Mouse (Mus musculus) heart, postnatal 25 days (tissue): ENCODE measurements at regions not wholly inside any gene's neighbourhood (a gene's known extent, or its start where the extent isn't known, plus 50 kb on each side); places are given as distances from the start of the nearest gene placed in this dataset.

Experiments
- DNase-seq: peaks from one replicate; pipeline ENCODE4 v3.0.0; 2022; ENCODE audit warnings: low spot score
- intact Hi-C: fragments of 180-260 bp; cut with DNase I; formaldehyde crosslinking; loops from one replicate; pipeline ENCODE4 v1.15.1; 2025

- intact Hi-C loops = no loop called here
- DNase-seq = no peak
These were observed 526.2 kb upstream of the 4930452B06Rik start for GRCm38 (mm10) chr14:9192122-9192769.

DNA sequence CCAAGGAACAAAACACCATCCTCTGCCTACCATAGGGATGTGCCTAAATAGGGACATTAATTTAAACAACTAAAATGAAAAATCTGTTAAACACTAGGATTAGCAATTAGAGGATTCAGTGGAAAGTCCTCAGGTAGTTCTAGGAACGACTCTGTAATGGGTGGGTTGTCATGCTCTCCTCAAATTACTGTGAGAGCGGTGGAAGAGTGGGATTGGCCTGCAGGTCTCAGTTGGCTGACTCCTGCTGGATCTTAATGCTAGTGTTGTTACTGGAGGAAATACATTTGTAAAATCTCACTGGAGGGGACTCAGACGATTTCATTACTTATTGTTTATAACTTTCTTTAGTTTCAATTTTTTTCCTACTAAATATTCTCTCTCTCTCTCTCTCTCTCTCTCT is 525.6 kb upstream of the 4930452B06Rik start:
- no peak for DNase-seq
- intact Hi-C loops = no loop called here

DNA sequence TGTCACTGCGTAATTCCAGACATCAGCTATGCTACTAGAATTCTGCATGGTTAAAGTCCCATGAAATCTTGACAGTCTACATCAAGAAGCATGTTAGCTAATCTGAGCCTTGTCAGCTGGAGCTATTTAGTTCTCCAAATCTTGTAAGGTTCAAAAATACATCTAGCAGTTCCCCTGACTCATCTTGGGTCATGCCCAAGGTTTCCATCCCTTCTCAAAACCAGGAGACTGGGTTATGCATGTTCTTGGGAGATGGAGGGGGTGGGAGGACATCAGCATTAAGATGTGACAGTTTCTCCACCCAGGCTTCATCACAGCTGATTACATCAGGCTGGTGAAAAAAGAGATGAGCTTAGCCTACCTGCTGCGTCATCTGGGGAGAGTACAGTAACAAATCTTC is 495.3 kb upstream of the 4930452B06Rik start:
- intact Hi-C loops = no loop called here
- no peak for DNase-seq

DNA sequence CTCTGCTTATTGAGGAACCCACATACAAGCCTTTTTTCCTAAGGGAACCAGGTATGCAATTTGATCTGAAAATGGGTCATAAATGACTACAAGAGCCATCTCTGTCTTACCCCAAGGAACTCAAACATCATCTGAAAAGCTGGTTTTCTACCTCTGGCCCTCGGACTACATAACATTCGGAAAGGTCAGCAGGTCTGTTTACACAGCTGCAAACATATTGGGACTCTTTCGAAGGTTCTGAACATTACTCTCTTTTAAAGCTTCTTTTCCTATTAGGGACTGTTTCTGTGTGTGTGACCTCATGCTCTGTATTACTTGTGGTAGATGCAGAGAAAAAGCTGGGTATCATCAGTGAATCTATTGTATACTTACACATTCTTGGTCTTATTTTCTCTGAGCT is 491.9 kb upstream of the 4930452B06Rik start:
- no peak for DNase-seq
- intact Hi-C loops = no loop called here

DNA sequence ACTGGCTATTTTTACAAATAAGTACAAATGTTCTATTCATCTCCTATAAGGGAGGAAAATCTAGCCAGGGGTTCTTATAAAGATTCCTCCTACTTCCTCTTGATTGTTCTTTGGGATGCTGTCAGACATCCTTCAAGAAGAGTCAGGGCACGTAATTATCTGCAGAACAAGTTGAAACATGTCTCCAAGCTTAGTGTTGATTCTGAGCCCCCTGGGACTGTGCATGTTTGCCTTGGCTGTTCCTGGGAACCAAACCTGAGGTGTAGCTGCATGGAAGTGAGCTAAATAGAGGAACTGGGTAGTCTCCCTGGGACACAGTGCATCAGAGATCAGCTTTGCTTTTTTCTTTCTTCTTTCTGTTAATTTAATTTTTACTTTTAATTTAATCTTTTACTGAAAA is 484.8 kb upstream of the 4930452B06Rik start:
- DNase-seq = no peak

DNA sequence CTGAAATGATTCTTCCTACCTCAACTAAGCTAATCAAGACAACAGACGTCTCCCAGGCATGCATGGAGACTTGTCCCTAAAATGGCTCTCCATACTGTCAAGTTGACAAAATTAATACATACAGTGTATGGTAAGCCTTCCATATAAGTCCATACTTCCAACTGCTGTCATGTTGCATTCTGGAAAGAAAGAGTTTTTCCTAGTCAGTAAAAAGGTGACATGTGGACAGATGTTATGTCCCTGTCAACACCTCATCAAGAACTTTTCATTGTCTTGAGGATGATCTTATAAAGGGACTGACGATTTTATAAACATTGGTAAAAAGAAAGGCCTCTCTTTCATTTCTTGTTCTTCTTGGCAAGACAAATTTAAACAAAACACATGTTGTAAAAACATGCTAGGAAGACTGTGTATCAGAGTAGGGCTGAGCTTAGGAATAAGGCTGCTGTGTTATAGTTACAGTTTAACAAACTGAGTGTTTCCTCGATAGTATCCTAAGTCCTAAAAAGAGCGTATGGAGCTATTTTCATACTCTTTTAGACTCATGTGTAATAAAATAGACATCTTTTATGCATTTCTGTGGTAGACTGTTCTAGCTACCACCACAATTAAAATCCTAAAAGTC is 480.7 kb upstream of the 4930452B06Rik start:
- intact Hi-C loops = no loop called here
- no peak for DNase-seq

More for the DNA sequence above, 484.8 kb upstream of the 4930452B06Rik start:
- intact Hi-C loops = no loop called here

DNA sequence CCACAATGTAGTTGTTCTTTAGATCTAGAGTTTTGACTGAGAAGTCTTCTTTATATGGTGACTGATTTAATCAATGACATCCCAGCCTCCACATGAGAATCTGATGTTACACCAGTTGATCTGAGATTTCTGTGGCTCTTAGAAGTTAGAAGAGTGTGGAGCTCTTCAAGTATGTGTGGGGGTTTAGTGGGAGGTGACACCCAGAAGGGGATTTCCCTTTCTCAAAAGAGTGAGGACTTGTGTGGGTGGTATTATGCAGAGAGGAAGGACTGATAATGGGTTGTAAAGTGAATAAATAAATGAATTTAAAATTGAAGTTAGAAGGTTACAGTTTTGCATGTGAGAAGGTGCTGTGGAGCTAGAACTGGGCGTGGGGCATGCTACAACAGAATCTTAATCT is 439.7 kb upstream of the 4930452B06Rik start:
- intact Hi-C loops = no loop called here

GRCm38 (mm10) chr14:9089625-9090326 is 423.7 kb upstream of the 4930452B06Rik start:
- intact Hi-C loops = no loop called here
- no peak for DNase-seq

More for the DNA sequence above, 439.7 kb upstream of the 4930452B06Rik start:
- no peak for DNase-seq

DNA sequence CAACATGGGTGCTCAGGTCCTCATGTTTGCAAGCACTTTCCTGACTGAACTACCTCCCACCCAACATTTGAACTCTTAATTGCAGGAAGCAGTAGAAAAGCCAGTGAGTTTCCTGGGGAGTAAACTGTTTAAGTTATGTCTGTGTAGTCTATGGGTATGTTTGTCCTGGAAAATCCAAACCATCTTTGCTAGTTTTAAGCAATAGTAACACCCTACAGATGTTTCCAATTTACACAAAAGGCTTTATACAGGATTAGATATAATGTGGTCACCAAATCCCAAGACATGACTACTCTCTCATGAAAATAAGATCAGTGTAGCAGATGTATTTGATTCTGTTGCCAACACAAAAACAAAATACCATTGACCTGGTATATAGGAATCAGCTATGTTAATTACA is 421.1 kb upstream of the 4930452B06Rik start:
- DNase-seq = no peak
- intact Hi-C loops = no loop called here

GRCm38 (mm10) chr14:9079632-9080031 is 413.6 kb upstream of the 4930452B06Rik start:
- DNase-seq = no peak
- intact Hi-C loops = no loop called here

DNA sequence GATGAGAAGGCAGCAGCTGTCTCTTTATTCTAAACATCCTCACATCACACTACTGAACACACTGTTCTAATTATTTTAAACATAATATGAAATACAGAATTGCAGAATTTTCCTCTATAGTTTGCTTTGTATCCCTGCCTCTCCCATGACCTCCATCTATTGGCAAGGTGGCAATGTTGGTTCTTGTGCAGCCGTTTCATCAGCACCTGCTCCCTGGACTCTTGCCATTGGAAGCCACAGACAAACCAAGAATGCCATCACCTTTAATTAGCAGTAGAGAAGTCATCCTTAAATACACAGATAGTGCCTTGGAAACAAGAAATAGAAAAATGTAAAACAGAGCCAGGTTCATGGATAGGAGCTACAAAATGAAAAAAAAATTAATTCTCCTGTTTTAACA is 413.0 kb upstream of the 4930452B06Rik start:
- no peak for DNase-seq
- intact Hi-C loops = no loop called here

- intact Hi-C loops = no loop called here
- no peak for DNase-seq
These were observed 405.1 kb upstream of the 4930452B06Rik start for GRCm38 (mm10) chr14:9071176-9071575.

DNA sequence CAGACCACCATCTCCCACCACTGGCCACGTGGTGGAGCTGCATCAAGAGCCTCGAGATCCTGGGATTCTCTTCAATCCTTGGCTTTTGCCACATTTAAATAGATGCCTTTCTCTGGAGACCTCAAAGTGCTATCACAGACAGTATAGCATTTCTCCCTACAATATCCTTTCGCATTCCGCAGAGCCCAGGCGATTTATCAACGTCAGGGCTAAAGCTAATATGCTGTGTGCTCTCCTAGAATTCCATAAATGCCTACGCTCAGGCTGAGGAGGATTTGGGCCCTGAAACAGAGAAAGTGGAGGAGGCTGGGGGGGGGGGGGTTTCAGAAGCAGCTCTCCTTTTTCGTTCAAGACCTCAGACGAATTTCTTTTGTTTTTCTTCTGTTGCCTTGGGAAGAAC is 394.0 kb upstream of the 4930452B06Rik start:
- no peak for DNase-seq
- intact Hi-C loops = no loop called here

- DNase-seq = no peak
- intact Hi-C loops = no loop called here
These were observed 362.8 kb upstream of the 4930452B06Rik start for GRCm38 (mm10) chr14:9028811-9029210.

- intact Hi-C loops = no loop called here
- DNase-seq = no peak
These were observed 349.8 kb upstream of the 4930452B06Rik start for GRCm38 (mm10) chr14:9015826-9016225.

DNA sequence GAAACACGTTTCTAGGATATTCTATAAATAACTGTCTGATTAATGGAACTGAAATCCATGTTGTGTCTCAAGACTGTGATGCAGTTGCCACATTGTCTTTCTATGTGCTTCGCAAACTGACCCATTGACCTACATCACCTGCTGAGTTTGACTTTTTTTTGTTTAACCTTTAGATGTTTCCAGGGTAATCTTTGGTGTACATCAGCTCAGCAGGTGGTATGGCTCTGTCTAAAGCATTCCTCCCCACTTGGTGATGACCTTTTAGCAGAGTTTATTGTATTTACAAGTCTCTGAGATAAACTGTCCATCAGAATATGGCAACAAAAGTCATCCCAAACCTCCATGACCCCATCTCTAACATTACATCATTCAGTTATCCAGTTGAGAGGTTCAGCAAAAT is 337.0 kb upstream of the 4930452B06Rik start:
- no peak for DNase-seq
- intact Hi-C loops = no loop called here

DNA sequence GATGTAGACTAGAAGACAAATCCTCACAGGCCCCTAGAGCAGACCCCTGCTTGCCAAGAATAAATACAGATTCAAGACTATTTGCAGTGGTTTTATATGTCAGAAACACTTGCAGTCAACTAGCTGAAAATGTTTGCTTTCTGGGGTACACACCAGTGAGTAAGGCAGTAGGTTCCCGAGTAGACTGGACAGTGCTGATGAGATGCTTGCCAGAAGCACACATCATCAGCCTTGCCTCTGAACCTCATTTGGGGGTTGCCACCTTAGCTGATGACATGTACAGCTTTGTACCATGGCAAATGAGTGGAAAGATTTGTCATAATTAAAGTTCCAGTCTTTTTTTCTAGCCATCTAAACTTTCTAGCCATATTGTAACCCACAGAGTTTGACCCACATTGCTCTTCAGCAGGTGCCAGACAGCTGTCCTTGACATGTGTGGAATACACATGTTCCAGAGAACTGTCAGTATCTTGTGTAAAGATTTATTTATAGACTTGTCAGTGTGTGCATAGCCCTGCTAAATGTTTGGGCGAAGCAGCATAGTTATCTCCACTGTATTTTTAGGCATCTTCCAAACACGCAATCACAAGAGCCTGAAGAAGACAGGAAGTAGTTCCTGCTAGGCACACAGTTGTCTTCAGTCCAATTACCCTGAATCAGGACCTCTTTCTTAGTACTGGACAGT is 334.5 kb upstream of the 4930452B06Rik start:
- intact Hi-C loops = no loop called here
- DNase-seq = no peak

DNA sequence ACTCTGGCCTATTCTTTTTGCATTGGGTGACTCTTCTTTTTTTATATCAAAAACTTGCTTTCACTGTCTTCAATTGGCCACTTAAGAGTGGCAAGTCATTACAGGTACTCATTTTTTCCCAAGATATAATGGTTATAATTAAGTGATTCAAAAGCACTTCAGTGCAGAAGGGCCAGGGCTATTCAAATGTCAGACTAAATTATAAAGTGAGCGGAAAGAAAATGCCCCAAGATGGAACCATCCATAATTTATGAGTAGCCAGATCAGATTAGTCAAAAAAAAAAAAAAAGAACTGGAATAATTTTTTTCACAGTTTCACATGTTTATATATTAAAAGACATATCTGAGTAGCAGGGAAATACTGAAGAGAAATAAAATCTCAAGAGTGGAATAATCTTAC is 333.8 kb upstream of the 4930452B06Rik start:
- intact Hi-C loops = loop anchor here (5.0 kb wide), 1 partner anchor 43 kb away; no protein-coding TSS in a partner anchor
- DNase-seq = no peak

DNA sequence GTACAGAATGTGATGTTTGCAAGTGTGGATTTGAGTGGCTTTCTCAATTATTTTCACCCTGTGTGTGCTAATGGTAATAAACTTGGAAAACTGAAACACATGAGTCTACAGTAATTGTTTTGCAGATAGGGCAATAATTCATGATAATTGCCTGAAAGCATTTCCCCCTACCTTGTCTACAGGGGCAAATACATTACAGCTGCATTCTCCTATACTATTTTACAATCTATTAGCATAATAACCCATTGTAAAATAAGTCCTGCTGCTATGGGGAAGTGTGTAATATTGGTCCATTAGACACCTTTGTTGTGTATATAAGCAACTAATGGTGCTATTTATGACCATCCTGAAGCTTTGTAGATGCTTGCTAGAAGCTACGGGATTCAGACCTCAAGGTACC is 327.4 kb upstream of the 4930452B06Rik start:
- intact Hi-C loops = no loop called here
- no peak for DNase-seq

GRCm38 (mm10) chr14:8985086-8985793 is 319.2 kb upstream of the 4930452B06Rik start:
- intact Hi-C loops = no loop called here
- DNase-seq = no peak
